Comparison of ENCODE assay signal across 13 mouse cellular contexts in genomic region chr9:77930036-77930859, GRCm38 (mm10). TPM values are rescaled to one million over a fixed set of nuclear protein-coding genes. Genes with fewer than 3 reads are reported as not detected.
DNase-seq lines count a peak whose midpoint lies in the region; ATAC-seq and TF ChIP-seq lines count a peak whose summit lies in the region.
"Had no signal": no experiment of that assay in that cellular context is flagged by ENCODE, and none has a peak within 500 bp of the region (broad histone marks: within the 10 kb centered on the region; RNA-seq: fewer than 3 reads in every experiment).

No protein-coding gene starts in this region.

- intact Hi-C loops in heart, postnatal 10 days (cut with DNase I): no loop called here

- H3K9me3 ChIP-seq in heart, embryonic 13.5 days: no peaks in the 10 kb centered on the region
- H3K9me3 ChIP-seq in hindbrain, embryonic 12.5 days (replicated peaks): no peaks in the 10 kb centered on the region
- H3K9me3 ChIP-seq: forebrain, embryonic 10.5 days; limb, embryonic 12.5 days had no signal

- H3K4me2 ChIP-seq in heart, embryonic 13.5 days: no peak overlapping the region
- no peak overlapping the region for H3K4me2 ChIP-seq in hindbrain, embryonic 12.5 days (replicated peaks)
- H3K4me2 ChIP-seq: limb, embryonic 12.5 days had no signal

- H3K27me3 ChIP-seq in heart, embryonic 13.5 days (replicated peaks): no peaks in the 10 kb centered on the region
- H3K27me3 ChIP-seq in spleen, adult 2 months (ENCODE audit: control insufficient read depth, insufficient read depth, low read length): no peaks in the 10 kb centered on the region
- H3K27me3 ChIP-seq in hindbrain, embryonic 12.5 days: no peaks in the 10 kb centered on the region
- H3K27me3 ChIP-seq: limb, embryonic 12.5 days had no signal

- peak overlapping the region; percentile 53 for H3K27ac ChIP-seq in heart, embryonic 13.5 days (replicated peaks)
- H3K27ac ChIP-seq in spleen, adult 2 months (ENCODE audit: insufficient read depth, low read length): peak overlapping the region; percentile 10
- H3K27ac ChIP-seq in hindbrain, embryonic 12.5 days: no peak overlapping the region
- H3K27ac ChIP-seq: forebrain, embryonic 10.5 days; limb, embryonic 12.5 days had no signal

- no peak for TF ChIP-seq CTCF in spleen, adult 2 months (IDR thresholded peaks at IDR 0.05; ENCODE audit: extremely low read depth, insufficient read depth, insufficient read length, insufficient replicate concordance)

- no peak for TF ChIP-seq POLR2A in spleen, adult 2 months (IDR thresholded peaks at IDR 0.05; ENCODE audit: low read depth, low read length)

- ATAC-seq in heart, embryonic 13.5 days (ENCODE audit: extremely low read depth, insufficient number of reproducible peaks, low FRiP score, low TSS enrichment): no peak
- ATAC-seq in hindbrain, embryonic 12.5 days (ENCODE audit: low FRiP score): peak; percentile 9; the same call in 1 of the 2 replicates
- ATAC-seq: activated CD4-positive, CD25-positive, alpha-beta regulatory T cell, adult 4 months had no signal

- WGBS in heart, embryonic 13.5 days: 63% methylated on average over 10 of the region's 10 CpGs
- 42% methylated on average over 10 of the region's 10 CpGs for whole genome bisulfite sequencing in spleen, adult 2 months
- WGBS in hindbrain, embryonic 12.5 days: 63% methylated on average over 10 of the region's 10 CpGs

- H3K36me3 ChIP-seq in heart, embryonic 13.5 days: no peaks in the 10 kb centered on the region
- H3K36me3 ChIP-seq in spleen, adult 2 months (ENCODE audit: control insufficient read depth, insufficient read depth, low read length): no peaks in the 10 kb centered on the region
- H3K36me3 ChIP-seq in hindbrain, embryonic 12.5 days: no peaks in the 10 kb centered on the region
- H3K36me3 ChIP-seq: limb, embryonic 12.5 days had no signal

- no peak overlapping the region for H3K4me3 ChIP-seq in heart, embryonic 13.5 days
- H3K4me3 ChIP-seq in spleen, adult 2 months (ENCODE audit: extremely low read depth, insufficient read depth, insufficient read length): no peak overlapping the region
- H3K4me3 ChIP-seq in hindbrain, embryonic 12.5 days: no peak overlapping the region
- H3K4me3 ChIP-seq: forebrain, embryonic 10.5 days; limb, embryonic 12.5 days had no signal

- peaks cover 74% of the 10 kb centered on the region for H3K4me1 ChIP-seq in heart, embryonic 13.5 days
- H3K4me1 ChIP-seq in spleen, adult 2 months (ENCODE audit: control insufficient read depth, insufficient read depth, insufficient read length): peaks cover 12% of the 10 kb centered on the region; the same call in 1 of the 2 replicates
- peaks cover 43% of the 10 kb centered on the region for H3K4me1 ChIP-seq in hindbrain, embryonic 12.5 days

- no peak overlapping the region for H3K9ac ChIP-seq in heart, embryonic 13.5 days
- peak overlapping the region; percentile 35; the same call in 1 of the 2 replicates for H3K9ac ChIP-seq in hindbrain, embryonic 12.5 days
- H3K9ac ChIP-seq: limb, embryonic 12.5 days had no signal

- DNase-seq in heart, postnatal 10 days: no peak
- DNase-seq in spleen, adult 2 months (ENCODE audit: low read depth in 1 of 2, low spot score in 2 of 2): no peak
- DNase-seq in spleen, postnatal 4 days (ENCODE audit: low spot score in 2 of 2): no peak
- no peak for DNase-seq in right cerebral cortex, postnatal 25 days
- no peak for DNase-seq in cerebellum, postnatal 25 days
- no peak for DNase-seq in yolk sac, embryonic 10.5 days (ENCODE audit: low spot score)
- DNase-seq: cerebellum, postnatal 14 days; kidney, postnatal 14 days had no signal

RNA-seq across cellular contexts. Expression of gene Elovl5, which starts 13.1 kb away (rescaled TPM):
- 65.2 and 69.6 TPM in 2 replicates for polyA plus RNA-seq in heart, embryonic 13.5 days (2015; fragmentation: Nextera tagmentation; extraction: Ambion mirVana)
- total RNA-seq in heart, postnatal 10 days (2021): 10 to 100 TPM; 53.9 to 56.7 TPM
- 29.8 and 32.4 TPM in 2 replicates for polyA plus RNA-seq in spleen, adult 2 months (2012; rRNA removed)
- polyA plus RNA-seq in hindbrain, embryonic 12.5 days (2016; fragmentation: Nextera tagmentation; extraction: Ambion mirVana): 68.6 and 69.3 TPM in 2 replicates
